Mouse (Mus musculus): ENCODE results near the gene Ipo8.

DNA sequence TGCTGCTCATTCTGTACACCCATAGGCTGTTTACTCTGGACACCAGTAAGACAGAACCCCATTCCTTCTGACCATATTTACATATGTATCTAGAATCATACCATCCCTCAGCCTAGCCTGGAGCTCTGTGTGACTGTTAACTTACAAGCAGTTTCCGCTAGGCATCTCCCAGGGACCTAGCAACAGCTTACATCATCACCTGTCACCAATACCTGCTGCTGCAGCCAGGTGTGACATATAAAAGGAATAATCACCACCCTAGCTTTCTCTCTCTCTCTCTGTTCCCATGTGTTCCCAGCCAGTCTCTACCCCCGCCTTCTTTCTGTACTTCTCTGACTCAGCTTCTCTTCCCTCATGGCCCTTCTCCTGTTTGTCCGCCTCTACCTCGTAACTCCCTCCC, 5.1 kb downstream of the Ipo8 start:
- TF ChIP-seq CTCF (IDR thresholded peaks at IDR 0.05; ENCODE audit: low read depth): no peak
- no peak for TF ChIP-seq EP300 (IDR thresholded peaks at IDR 0.05; ENCODE audit: low read depth)
